Mouse (Mus musculus) heart, adult 2 months (tissue): ENCODE data around the gene Eps8.

Experiments used
- EP300 ChIP-seq: fragments of 200-500 bp; IDR thresholded peaks from 2 replicates; pipeline ENCODE4 v1.6.1; 2011; ENCODE audit warnings: low read depth, low read length, control low read depth; ENCODE audit not compliant: insufficient read depth
- POLR2A ChIP-seq: fragments of 200-500 bp; IDR thresholded peaks from 2 replicates; pipeline ENCODE4 v1.6.1; 2011; ENCODE audit warnings: mild to moderate bottlenecking, low read depth, low read length, control low read depth; ENCODE audit not compliant: insufficient read depth

DNA sequence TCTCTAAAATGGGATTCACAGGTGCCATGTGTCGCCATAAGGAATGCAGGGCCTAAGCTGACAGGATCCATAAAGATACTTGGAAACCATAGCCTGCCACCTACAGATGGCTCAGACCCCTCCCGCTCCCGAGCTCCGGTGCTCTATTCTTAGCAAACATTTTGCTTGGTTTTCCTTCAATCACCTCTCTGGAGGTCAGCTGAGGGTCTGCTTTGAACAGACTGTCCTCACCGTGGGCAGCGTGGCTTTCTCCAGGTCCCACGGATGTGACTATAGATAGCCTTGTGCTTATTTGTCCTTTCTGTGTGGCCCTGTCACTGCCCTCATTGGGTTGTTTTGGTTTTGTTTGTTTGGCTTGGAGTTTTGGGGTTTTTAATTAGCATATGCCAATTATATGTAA, 196.5 kb downstream of the Eps8 start:
- TF ChIP-seq EP300 (no peak), POLR2A (no peak)
